Mouse (Mus musculus) liver, adult 2 months (tissue): ENCODE results near the gene Grrp1. TPM values are rescaled to one million over a fixed set of nuclear protein-coding genes. Genes with fewer than 3 reads are reported as not detected.

ENCODE experiments used
- DNase-seq: peaks from one replicate; pipeline ENCODE4 v3.0.0-alpha.2; 2011; ENCODE audit warnings: low read depth, low spot score; ENCODE audit errors: extremely low read depth
- H3K27ac ChIP-seq: fragments of 200-500 bp; replicated peaks from 2 replicates; pipeline ENCODE4 v1.5.1; 2012; ENCODE audit warnings: low read depth, mild to moderate bottlenecking, control low read depth, inconsistent platforms, low read length; ENCODE audit not compliant: insufficient read depth
- H3K27me3 ChIP-seq: fragments of 200-500 bp; 2 replicates; pipeline ENCODE4 v1.6.1; 2012; ENCODE audit warnings: mild to moderate bottlenecking, moderate library complexity, low read length, inconsistent platforms; ENCODE audit not compliant: control insufficient read depth, insufficient read depth
- H3K36me3 ChIP-seq: fragments of 200-500 bp; 2 replicates; pipeline ENCODE4 v1.6.1; 2012; ENCODE audit warnings: low read length, inconsistent platforms; ENCODE audit not compliant: control insufficient read depth, insufficient read depth
- H3K4me1 ChIP-seq: fragments of 200-500 bp; 2 replicates; pipeline ENCODE4 v1.6.1; 2011; ENCODE audit warnings: low read length; ENCODE audit not compliant: control insufficient read depth, insufficient read depth
- H3K4me3 ChIP-seq: fragments of 200-500 bp; 2 replicates; pipeline ENCODE4 v1.5.1; 2011; ENCODE audit warnings: low read depth, mild to moderate bottlenecking, control low read depth, low read length, moderate library complexity; ENCODE audit not compliant: insufficient read depth
- H3K79me2 ChIP-seq: fragments of 200-500 bp; 2 replicates; pipeline ENCODE4 v1.6.1; 2012; ENCODE audit warnings: inconsistent platforms, mild to moderate bottlenecking, low read length, moderate library complexity; ENCODE audit not compliant: control insufficient read depth, insufficient read depth
- H3K9ac ChIP-seq: fragments of 200-500 bp; 2 replicates; pipeline ENCODE4 v1.6.1; 2012; ENCODE audit warnings: low read depth, mild to moderate bottlenecking, control low read depth, inconsistent platforms, low read length
- CTCF ChIP-seq: fragments of 200-500 bp; IDR thresholded peaks from 2 replicates; pipeline ENCODE4 v1.5.1; 2011; ENCODE audit warnings: low read depth, low read length, control low read depth
- POLR2A ChIP-seq: fragments of 200-500 bp; IDR thresholded peaks from 2 replicates; pipeline ENCODE4 v1.6.1; 2011; ENCODE audit warnings: low read length, control low read depth; ENCODE audit not compliant: insufficient read depth; ENCODE audit errors: extremely low read depth
- WGBS: fragments of 180-500 bp; shearing (Covaris S2); methylation state at CpG from one replicate; pipeline ENCODE4 v1.1.7; 2018; 5-methylcytosine and 5-hydroxymethylcytosine counted together
- polyA plus RNA-seq: library from polyadenylated mRNA; depleted of rRNA; stranded (reverse); fragments of >200 nt; gene quantifications from 2 replicates; pipeline ENCODE4 v1.2.3, GENCODE M21; 2012
- total RNA-seq: library from RNA; depleted of rRNA; stranded (reverse); fragments of >200 nt; gene quantifications from 2 replicates; pipeline ENCODE4 v1.2.3, GENCODE M21; 2014

Grrp1 gene
- total and polyA plus RNA-seq, 2 experiments, result 0.28 to 0.29 TPM

GRCm38 (mm10) chr4:134252911-134253721 lies 790 bp downstream of the Grrp1 start:
- H3K9ac ChIP-seq, result no peak overlapping the region
- DNase-seq, result no peak
- no peak overlapping the region for H3K27ac ChIP-seq
- no peaks in the 10 kb centered on the region for H3K36me3 ChIP-seq
- 35% methylated on average over 15 of the region's 15 CpGs for WGBS
- no peaks in the 10 kb centered on the region for H3K79me2 ChIP-seq
- TF ChIP-seq POLR2A (no peak), CTCF (no peak)
- no peak overlapping the region for H3K4me3 ChIP-seq
- peaks cover 26% of the 10 kb centered on the region for H3K27me3 ChIP-seq
- H3K4me1 ChIP-seq, result no peaks in the 10 kb centered on the region

GRCm38 (mm10) chr4:134252131-134252910 lies 1.6 kb downstream of the Grrp1 start:
- Histone ChIP-seq H3K36me3 (no peaks in the 10 kb centered on the region), H3K27me3 (peaks cover 26% of the 10 kb centered on the region), H3K27ac (no peak overlapping the region), H3K9ac (no peak overlapping the region), H3K4me1 (no peaks in the 10 kb centered on the region), H3K79me2 (no peaks in the 10 kb centered on the region), H3K4me3 (no peak overlapping the region)
- DNase-seq, result no peak
- TF ChIP-seq POLR2A, result no peak
- no peak for TF ChIP-seq CTCF
- 20% methylated on average over 22 of the region's 22 CpGs for WGBS

- TF ChIP-seq CTCF, result no peak
- no peak for TF ChIP-seq POLR2A
- peak overlapping the region; percentile 11; the same call in 1 of the 2 replicates for H3K9ac ChIP-seq
- H3K4me3 ChIP-seq, result peak overlapping the region; percentile 17; the same call in 1 of the 2 replicates
- WGBS, result 2% methylated on average over 91 of the region's 91 CpGs
- DNase-seq, result no peak
- H3K79me2 ChIP-seq, result no peaks in the 10 kb centered on the region
- no peaks in the 10 kb centered on the region for H3K36me3 ChIP-seq
- H3K27me3 ChIP-seq, result peaks cover 26% of the 10 kb centered on the region
- H3K4me1 ChIP-seq, result no peaks in the 10 kb centered on the region
- H3K27ac ChIP-seq, result no peak overlapping the region
Measured at GRCm38 (mm10) chr4:134251241-134252130, 2.4 kb downstream of the Grrp1 start.

- peaks cover 26% of the 10 kb centered on the region for H3K27me3 ChIP-seq
- peak overlapping the region; percentile 17; the same call in 1 of the 2 replicates for H3K4me3 ChIP-seq
- DNase-seq, result no peak
- no peaks in the 10 kb centered on the region for H3K36me3 ChIP-seq
- H3K4me1 ChIP-seq, result no peaks in the 10 kb centered on the region
- H3K27ac ChIP-seq, result no peak overlapping the region
- no peak overlapping the region; the same call in 1 of the 2 replicates for H3K9ac ChIP-seq
- TF ChIP-seq CTCF, result no peak
- TF ChIP-seq POLR2A, result no peak
- H3K79me2 ChIP-seq, result no peaks in the 10 kb centered on the region
- WGBS, result 17% methylated on average over 10 of the region's 10 CpGs
Measured at GRCm38 (mm10) chr4:134250930-134251240, 3.0 kb downstream of the Grrp1 start.

GRCm38 (mm10) chr4:134250116-134250929 lies 3.6 kb downstream of the Grrp1 start:
- no peak for DNase-seq
- H3K79me2 ChIP-seq, result no peaks in the 10 kb centered on the region
- 20% methylated on average over 27 of the region's 27 CpGs for WGBS
- TF ChIP-seq CTCF, result no peak
- no peak for TF ChIP-seq POLR2A
- no peak overlapping the region for H3K4me3 ChIP-seq
- peaks cover 26% of the 10 kb centered on the region for H3K27me3 ChIP-seq
- no peaks in the 10 kb centered on the region for H3K4me1 ChIP-seq
- H3K9ac ChIP-seq, result no peak overlapping the region
- no peaks in the 10 kb centered on the region for H3K36me3 ChIP-seq
- no peak overlapping the region for H3K27ac ChIP-seq
